ENCODE assay signal across 13 mouse cellular contexts in the genomic region with DNA sequence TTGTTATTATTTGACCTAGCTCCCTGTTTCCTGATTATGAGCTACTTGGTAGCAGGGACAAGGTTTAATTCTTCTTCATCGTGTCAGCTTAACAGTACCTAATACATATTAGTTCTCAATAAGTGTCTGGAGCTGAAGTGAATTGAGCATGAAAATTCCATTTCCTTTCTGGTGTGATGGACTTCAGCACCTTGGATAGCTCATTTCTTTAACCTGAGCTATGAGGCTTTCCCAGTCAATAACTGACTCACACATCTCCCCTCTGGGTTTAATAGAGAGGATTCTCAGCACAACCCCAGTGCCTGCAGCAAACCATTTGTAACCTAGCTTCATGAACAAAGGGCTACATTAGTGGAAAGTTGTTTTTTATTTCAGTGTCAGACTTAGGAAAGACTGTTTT.
A peak's percentile ranks its signal among the peaks of the same experiment; 100 is the strongest.
DNase-seq lines count a peak whose midpoint lies in the region; ATAC-seq and TF ChIP-seq lines count a peak whose summit lies in the region.
"Had no signal": no experiment of that assay in that cellular context is flagged by ENCODE, and none has a peak within 500 bp of the region (broad histone marks: within the 10 kb centered on the region; RNA-seq: fewer than 3 reads in every experiment).

No protein-coding gene starts in this region.

- TF ChIP-seq EP300 in lung, postnatal 0 days (IDR thresholded peaks at IDR 0.05) = no peak

- WGBS in lung, postnatal 0 days = 39% methylated on average over 1 of the region's 1 CpGs

- H3K4me1 ChIP-seq in lung, postnatal 0 days (ENCODE audit: insufficient read depth, low read depth, low read length) = no peaks in the 10 kb centered on the region
- H3K4me1 ChIP-seq: embryonic facial prominence, embryonic 12.5 days had no signal

- peak; percentile 8 for DNase-seq in adrenal gland, postnatal 14 days
- DNase-seq in adrenal gland, postnatal 4 days (ENCODE audit: low spot score in 2 of 2) = no peak
- DNase-seq in lung, postnatal 0 days (ENCODE audit: low spot score) = peak; percentile 43
- DNase-seq in lung, postnatal 4 days = no peak
- DNase-seq in adipocyte (ENCODE audit: low spot score) = peak; percentile 62
- peak; percentile 67 for DNase-seq in mesoderm, embryonic 11.5 days (ENCODE audit: low read depth, low spot score)
- no peak for DNase-seq in MN1 (ENCODE audit: low spot score)
- no peak for DNase-seq in right cerebral cortex, postnatal 10 days (ENCODE audit: low spot score in 2 of 2)
- DNase-seq: right cerebral cortex, postnatal 25 days had no signal

- no peaks in the 10 kb centered on the region for H3K9me3 ChIP-seq in lung, postnatal 0 days (ENCODE audit: low read length)
- H3K9me3 ChIP-seq: embryonic facial prominence, embryonic 12.5 days had no signal

- no peak for TF ChIP-seq CTCF in lung, postnatal 0 days (IDR thresholded peaks at IDR 0.05)

- H3K27me3 ChIP-seq in lung, postnatal 0 days (replicated peaks; ENCODE audit: insufficient read depth, low read length) = no peaks in the 10 kb centered on the region
- H3K27me3 ChIP-seq: embryonic facial prominence, embryonic 12.5 days had no signal

- H3K27ac ChIP-seq in lung, postnatal 0 days (ENCODE audit: low read length) = no peak overlapping the region
- H3K27ac ChIP-seq: embryonic facial prominence, embryonic 12.5 days; stomach, postnatal 0 days had no signal

- H3K4me3 ChIP-seq in lung, postnatal 0 days (ENCODE audit: low read depth, low read length) = no peak overlapping the region
- H3K4me3 ChIP-seq: embryonic facial prominence, embryonic 12.5 days had no signal

- H3K4me2 ChIP-seq in lung, postnatal 0 days (replicated peaks; ENCODE audit: low read depth, low read length) = no peak overlapping the region
- H3K4me2 ChIP-seq: embryonic facial prominence, embryonic 12.5 days; midbrain, embryonic 11.5 days had no signal

- ATAC-seq in lung, postnatal 0 days = no peak
- ATAC-seq: forebrain, embryonic 16.5 days had no signal

- no peak overlapping the region for H3K9ac ChIP-seq in lung, postnatal 0 days (replicated peaks; ENCODE audit: low read depth)
- H3K9ac ChIP-seq: embryonic facial prominence, embryonic 12.5 days had no signal

- no peaks in the 10 kb centered on the region for H3K36me3 ChIP-seq in lung, postnatal 0 days (ENCODE audit: insufficient read depth, low read length)
- H3K36me3 ChIP-seq: embryonic facial prominence, embryonic 12.5 days had no signal

Comparison
In these comparisons a context has a peak if more than half of its experiments do, and no peak if none do; other contexts are left out.
1. DNase-seq: peak in adrenal gland, postnatal 14 days (single experiment), lung, postnatal 0 days (single experiment), adipocyte (single experiment) and mesoderm, embryonic 11.5 days (single experiment); none in adrenal gland, postnatal 4 days (0 of 2), lung, postnatal 4 days (0 of 2), MN1 (single experiment) and right cerebral cortex, postnatal 10 days (0 of 2).